Mouse (Mus musculus) monocyte, adult 5-6 weeks (primary cell): Measurements from ENCODE around the gene 4930432K21Rik. TPM values are rescaled to one million over a fixed set of nuclear protein-coding genes. Genes with fewer than 3 reads are reported as not detected.

Experiments
- ATAC-seq: fragments of 153-309, 156-312 bp; replicated peaks from 2 replicates; pipeline ENCODE4 v1.8.0; 2017; ENCODE audit warnings: mild to moderate bottlenecking; ENCODE audit not compliant: low TSS enrichment, insufficient number of reproducible peaks, severe bottlenecking, poor library complexity, low FRiP score
- total RNA-seq: library from RNA; stranded (forward); fragments of 200-1000, 200-491, 200-594 nt; gene quantifications from 3 replicates; pipeline ENCODE4 v1.2.3, GENCODE M21; 2017

Gene 4930432K21Rik
- total RNA-seq, 1 experiment from 2014 or later: 1.8 TPM

DNA sequence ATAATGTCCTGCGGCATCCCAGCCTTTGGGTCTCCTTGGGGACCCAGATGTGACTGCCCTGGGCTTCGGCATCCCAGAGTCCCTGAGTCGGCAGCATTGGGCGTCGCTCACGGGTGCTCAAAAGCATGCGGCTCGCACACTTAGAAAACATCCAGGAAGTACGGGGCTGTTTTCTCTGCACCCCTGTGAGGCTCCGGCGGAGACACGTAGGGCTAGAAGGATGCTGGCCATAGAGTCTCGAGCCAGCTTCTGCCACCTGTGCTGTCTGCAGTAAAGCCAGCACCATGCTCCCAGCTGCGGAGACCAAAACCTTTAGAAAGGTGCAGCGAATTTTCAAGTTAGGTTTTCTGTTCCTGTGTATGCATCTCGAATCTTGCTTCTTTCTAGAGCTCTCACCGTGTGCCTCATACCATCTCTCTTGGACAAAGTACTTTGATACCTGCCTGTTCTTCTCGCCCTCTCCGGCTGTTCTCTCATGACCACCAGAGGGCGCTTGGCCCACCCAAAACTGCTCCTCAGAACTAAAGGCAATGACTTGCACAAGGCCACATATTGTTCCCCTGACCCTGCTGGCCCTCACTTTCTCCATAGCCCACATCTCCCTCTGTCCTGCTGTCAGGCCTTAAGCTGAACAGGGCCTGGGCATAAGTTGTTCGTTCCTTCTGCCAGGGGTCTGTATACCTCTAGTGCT, 39.4 kb downstream of the 4930432K21Rik start:
- 0 out of 2 replicates have a peak, but pooled peaks have one; percentile 12 for ATAC-seq

GRCm38 (mm10) chr8:84188671-84189070, 40.8 kb downstream of the 4930432K21Rik start:
- ATAC-seq: no peak

- ATAC-seq: no peak
These were observed 41.8 kb downstream of the 4930432K21Rik start for GRCm38 (mm10) chr8:84189603-84190002.

GRCm38 (mm10) chr8:84190191-84190867, 42.5 kb downstream of the 4930432K21Rik start:
- ATAC-seq: no peak

DNA sequence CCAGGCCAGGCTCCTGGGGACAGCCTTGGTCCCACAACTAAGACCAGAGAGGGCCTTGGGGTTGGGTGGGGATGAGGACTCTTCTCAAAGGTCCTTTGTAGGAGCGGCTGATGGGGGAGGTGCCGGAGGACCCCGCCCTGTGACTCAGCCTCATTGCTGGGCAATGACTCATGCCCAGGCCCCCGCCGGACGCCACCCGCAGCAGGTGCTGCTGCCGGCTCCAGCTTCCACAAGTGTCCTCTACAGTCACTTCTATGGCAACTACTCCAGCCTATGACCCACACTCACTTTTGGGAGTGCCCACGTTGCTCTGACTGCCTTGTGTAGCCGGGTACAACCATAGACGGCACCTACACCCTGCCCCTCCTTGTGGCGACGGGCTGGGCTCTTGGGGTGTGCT, 44.2 kb downstream of the 4930432K21Rik start:
- ATAC-seq: peak; percentile 78

DNA sequence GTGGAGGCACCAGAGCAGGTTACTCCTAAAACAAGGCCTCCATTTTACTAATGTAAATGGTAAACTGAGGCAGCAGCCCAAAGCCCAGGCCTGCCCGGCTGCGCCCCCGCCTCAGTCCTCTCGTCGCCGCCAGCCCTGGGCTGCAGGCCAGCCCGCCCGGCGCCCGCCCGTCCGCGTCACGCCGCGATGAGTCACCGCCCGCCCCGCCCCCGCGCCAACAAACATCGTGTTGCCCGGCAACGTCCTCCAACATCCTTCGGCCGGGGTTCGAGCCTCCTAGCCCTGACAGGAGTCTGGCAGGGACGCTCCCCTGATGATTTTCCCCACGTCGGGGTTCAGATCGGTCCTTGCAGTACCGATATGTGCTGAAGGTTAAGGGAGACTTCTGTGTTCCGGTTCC, 44.7 kb downstream of the 4930432K21Rik start:
- peak; percentile 34 for ATAC-seq

GRCm38 (mm10) chr8:84193161-84193560, 45.3 kb downstream of the 4930432K21Rik start:
- no peak for ATAC-seq

DNA sequence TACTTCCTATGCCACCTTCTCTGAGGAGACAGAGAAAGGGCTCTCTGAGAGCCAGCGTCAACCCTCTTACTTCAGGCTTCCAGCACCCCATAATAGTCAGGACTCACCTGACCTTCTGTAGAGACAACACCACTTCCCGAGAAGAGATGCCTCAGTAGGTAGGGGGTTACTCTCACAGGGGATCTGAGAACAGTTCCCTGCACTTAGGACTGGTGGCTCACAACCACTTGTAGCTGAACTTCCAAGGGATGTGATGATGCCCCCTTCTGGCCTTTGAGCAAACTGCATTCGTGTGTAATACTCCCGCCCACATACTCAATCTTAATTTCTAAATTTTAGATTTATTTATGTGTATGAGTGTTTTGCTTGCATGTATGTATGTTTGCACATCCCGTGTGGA, 45.7 kb downstream of the 4930432K21Rik start:
- no peak for ATAC-seq

GRCm38 (mm10) chr8:84194224-84194743, 46.5 kb downstream of the 4930432K21Rik start:
- no peak for ATAC-seq

DNA sequence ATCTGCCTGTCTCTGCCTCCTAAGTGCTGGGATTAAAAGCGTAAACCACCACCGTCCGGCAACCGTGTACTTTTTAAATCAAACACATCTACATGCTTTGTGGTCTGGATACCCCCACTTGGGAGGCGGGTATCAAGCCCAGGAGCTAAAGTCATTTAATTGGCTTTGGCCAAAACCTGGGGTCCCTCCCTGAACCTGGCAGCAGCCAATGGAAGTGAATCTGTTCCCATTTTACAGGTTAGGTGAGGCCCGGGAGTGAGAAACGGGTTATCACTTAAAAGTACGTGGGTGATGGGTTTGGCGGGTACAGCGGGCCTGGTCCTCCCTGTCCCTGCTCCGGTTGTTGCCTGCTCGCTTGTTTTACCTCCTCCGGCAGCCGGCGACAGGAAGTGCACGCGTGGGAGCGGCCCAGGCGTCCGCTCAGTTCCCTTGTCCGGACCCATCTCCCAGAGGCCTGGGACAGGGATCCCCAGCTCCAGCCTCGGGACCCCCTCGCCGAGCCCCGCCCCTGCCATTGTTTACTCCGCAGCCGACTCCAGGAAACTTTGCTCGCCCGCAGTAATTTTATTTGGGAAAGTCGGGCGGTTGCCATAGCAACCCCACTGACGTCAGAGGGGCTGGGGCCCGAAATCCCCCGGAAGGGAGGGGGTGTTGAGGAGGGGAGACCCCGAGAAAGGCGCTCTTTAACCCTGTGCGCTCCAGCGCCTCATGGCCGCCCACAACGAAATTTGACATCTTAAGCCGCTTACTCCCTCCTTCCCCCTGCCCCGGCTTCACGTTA, 49.5 kb downstream of the 4930432K21Rik start:
- ATAC-seq: peak; percentile 10; the same call in 1 of the 2 replicates

DNA sequence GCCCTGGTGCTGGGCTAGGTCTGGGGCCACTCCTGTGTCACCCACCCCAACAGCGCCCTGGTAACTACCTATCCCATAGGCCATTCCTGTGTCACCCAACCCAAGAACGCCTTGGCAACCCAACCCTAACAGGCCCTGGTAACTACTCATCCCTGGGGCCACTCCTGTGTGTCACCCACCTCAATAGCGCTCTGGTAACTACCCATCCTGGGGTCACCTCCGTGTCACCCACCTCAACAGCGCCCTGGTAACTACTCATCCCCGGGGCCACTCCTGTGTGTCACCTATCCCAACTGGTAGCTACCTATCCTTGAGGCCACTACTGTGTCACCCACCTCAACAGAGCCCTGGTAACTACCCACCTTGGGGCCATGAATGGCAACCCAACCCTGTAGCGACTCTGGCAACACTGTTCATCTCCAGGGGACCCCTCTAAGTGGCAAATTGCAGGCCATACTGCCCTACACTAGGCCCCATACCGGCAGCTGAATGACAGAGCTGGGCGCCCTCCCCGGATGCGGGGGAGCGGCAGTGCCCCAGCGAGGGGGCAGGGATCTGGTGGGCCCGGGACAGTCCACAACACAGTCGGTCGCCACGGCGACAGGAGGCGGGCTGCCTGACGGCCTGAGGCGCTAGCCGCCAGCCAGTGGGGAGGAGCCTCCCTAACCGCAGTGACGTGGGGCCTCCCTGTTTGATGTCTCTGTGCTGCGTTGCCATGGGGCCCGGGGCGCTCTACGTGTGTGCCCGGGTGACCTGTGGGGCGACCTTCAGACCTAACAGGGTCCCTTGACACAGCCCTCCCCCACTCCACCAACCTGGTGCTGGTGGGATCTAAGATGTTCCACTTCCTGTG, 50.3 kb downstream of the 4930432K21Rik start:
- ATAC-seq: peak; percentile 53

GRCm38 (mm10) chr8:84198871-84199270, 51.0 kb downstream of the 4930432K21Rik start:
- ATAC-seq: no peak

- no peak for ATAC-seq
These were observed 51.7 kb downstream of the 4930432K21Rik start for GRCm38 (mm10) chr8:84199348-84200125.

- no peak for ATAC-seq
These were observed 52.3 kb downstream of the 4930432K21Rik start for GRCm38 (mm10) chr8:84200126-84200555.

GRCm38 (mm10) chr8:84200652-84201544, 53.1 kb downstream of the 4930432K21Rik start:
- ATAC-seq: no peak

DNA sequence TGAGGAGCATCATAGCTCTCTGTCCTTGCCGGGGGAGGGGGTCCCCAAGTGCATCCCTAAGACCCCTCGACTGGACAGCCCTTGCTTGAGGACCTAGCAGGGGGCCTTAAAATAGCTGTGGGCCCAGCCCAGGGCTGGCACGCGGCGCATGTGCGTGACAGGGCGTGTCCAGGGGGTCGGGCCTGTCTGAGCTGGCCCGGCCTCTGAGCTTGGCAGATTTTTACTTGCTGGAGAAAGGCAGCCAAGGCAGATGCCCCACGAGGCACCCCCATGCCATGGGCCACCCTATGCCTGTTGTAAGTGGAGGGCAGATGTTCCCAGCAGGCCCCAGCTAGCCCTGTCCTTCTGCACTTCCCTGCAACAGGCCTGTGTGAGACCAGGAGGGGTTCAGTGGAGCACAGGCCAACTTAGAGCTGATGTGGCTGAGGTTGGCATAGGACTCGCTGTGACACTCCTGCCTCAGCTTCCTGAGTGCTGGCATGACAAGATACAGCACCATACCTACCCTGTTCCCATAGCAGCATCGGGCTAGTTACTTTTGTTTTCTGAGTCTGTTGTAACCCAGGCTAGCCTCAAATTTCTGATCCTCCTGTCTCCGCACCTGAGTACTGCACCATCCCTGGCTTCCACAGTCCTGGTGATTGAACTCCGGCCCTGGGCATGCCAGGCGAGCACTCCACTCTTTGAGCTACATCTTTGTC, 53.9 kb downstream of the 4930432K21Rik start:
- ATAC-seq: no peak
